Mouse (Mus musculus): Measurements from ENCODE around the gene Vmn2r116.
"Not testable (repeated sequence)": the region's sequence is repeated elsewhere in the genome, so short reads cannot be mapped to it uniquely, and the experiment has no call there.

The Vmn2r116 gene

DNA sequence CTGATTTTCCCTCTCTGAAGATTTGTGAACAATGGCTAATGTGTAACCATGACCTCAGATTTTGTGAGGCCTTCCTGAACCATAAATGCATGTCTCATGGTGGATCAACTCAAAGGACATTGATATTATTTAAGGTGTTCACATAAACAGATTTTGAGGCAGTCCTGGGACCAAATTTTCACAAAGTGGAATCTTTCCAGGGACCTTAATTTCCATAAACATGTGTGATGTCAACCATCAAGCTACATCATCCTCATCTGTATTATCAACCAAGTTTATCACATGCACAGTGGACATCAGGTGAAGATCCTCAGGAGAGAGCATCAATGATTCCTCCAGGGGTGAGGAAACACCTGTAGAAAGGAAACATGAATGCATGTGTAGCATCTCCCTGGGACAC lies at the start of gene Vmn2r116:
Gene Vmn2r116, plus strand, starts transcription at position 301 of the 400 bp plus-strand sequence.
- DNase-seq: not testable (repeated sequence)

DNA sequence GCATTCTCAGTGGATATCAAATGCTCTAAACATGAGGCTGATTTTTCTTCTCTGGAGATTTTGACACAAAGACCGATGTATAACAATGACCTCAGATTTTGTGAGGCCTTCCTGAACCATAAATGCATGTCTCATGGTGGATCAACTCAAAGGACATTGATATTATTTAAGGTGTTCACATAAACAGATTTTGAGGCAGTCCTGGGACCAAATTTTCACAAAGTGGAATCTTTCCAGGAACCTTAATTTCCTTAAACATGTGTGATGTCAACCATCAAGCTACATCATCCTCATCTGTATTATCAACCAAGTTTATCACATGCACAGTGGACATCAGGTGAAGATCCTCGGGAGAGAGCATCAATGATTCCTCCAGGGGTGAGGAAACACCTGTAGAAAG lies 41.0 kb upstream of the Vmn2r116 start, which contains the start of gene Vmn2r115:
Gene Vmn2r115, plus strand, starts transcription at position 301 of the 400 bp plus-strand sequence.
- DNase-seq: not testable (repeated sequence)

DNA sequence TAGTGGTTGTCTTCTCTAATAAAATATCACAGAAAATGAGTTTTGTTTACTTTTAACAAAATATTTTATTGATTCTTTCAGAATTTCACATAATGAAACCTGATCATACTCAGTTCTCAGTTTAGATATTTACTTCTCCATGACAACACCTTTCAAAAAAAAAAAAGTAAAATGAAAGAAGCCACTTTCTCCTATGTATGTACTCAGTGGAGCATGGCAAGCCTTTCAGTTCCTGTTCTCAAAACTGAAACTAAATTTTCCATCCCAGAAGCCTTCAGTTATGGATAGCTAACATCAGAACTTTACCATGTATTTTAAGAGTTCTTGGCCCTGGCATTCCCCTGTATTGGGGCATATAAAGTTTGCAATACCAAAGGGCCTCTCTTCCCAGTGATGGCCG lies 32.8 kb upstream of the Vmn2r116 start:
- DNase-seq: no peak

DNA sequence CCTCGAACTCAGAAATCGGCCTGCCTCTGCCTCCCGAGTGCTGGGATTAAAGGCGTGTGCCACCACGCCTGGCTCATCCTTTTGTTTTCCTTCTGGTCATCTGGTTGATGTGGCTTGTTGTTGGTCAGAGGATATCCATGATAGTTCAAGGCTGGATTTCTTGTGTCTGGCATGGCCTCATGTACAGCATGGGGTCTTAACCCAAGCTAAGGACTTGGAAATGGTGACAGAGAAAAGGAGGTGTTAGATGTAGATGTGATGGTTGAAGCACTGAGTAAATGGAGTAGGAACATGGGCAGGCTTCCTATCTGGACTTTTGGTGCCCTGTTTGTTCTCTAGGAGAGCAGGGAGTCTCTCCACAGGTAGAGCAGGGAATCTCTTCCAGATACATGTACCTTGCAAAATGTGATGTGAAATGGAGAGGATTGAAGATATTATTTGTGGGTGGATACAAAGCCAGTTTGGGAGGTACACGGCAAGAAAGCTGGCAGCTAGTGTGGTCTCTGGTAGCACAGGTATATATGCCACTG lies 48.8 kb downstream of the Vmn2r116 start:
- DNase-seq: no peak
